Mouse (Mus musculus): ENCODE data around the gene Acad8.

GRCm38 (mm10) chr9:26977754-26978153 is 21.6 kb downstream of the Acad8 start:
- TF ChIP-seq MYC (IDR thresholded peaks at IDR 0.05; ENCODE audit: low read depth, low read length) (no peak), SIN3A (IDR thresholded peaks at IDR 0.05; ENCODE audit: low read length) (no peak)
